Mouse (Mus musculus) testis, adult 2 months (tissue): ENCODE data around the gene Gm48552.
A peak's percentile ranks its signal among the peaks of the same experiment; 100 is the strongest.

ENCODE experiments used
- CTCF ChIP-seq: fragments of 200-500 bp; IDR thresholded peaks from 2 replicates; pipeline ENCODE4 v1.5.1; 2012; ENCODE audit warnings: low read depth, mild to moderate bottlenecking, inconsistent platforms, low read length, moderate library complexity; ENCODE audit not compliant: control insufficient read depth, insufficient read depth, insufficient replicate concordance
- POLR2A ChIP-seq: fragments of 200-500 bp; IDR thresholded peaks from 2 replicates; pipeline ENCODE4 v1.6.1; 2012; ENCODE audit warnings: low read depth, mild to moderate bottlenecking, inconsistent platforms, low read length, moderate library complexity; ENCODE audit not compliant: control insufficient read depth

DNA sequence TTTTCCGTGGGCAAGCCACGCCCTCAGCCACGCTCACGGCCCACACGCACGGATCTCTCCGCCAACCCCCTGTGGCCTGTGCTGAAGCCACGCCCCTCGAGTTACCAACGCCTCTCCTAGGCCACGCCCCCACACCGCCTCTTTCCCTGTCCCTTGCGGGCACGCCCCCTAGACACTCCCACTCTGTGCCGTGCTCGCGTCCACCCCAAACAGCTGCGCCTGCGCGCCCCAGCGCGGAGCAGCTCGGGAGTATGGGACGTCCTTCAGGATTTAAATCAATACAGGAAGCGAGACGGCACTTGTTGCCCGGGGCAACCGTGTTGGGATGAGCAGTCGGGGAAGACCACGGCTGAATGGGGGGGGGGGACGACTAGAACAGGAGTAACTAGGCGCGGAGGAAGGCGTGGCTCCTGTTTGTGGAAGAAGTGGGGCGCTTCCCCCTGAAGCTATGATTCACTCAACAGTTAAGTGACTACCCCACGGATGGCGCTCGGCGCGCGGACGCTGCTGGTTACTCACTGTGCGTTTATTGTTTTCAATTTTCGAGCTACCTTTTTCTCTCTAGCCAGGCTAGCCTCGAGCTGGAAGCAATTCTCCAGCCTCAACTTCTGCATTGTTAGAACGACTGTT lies 10.1 kb upstream of the Gm48552 start:
- peak; percentile 54 for TF ChIP-seq POLR2A
- no peak for TF ChIP-seq CTCF
